Mouse (Mus musculus) erythroblast, embryonic 14.5 days (primary cell): Measurements from ENCODE around the gene Tead3.

ENCODE experiments used
- GATA1 ChIP-seq: IDR thresholded peaks from 2 replicates; pipeline ENCODE4 v1.6.1; 2012; ENCODE audit warnings: low read length, inconsistent platforms, mixed read lengths
- TAL1 ChIP-seq: IDR thresholded peaks from 3 replicates; pipeline ENCODE4 v1.6.1; 2012; ENCODE audit warnings: low read length, inconsistent platforms, mixed read lengths

- TF ChIP-seq TAL1 (no peak), GATA1 (no peak)
Measured at GRCm38 (mm10) chr17:28332113-28332914, 18.3 kb downstream of the Tead3 start.
